Mouse (Mus musculus): ENCODE measurements around the gene Psmc3ip.

The Psmc3ip gene

GRCm38 (mm10) chr11:101119131-101119760 lies 24.0 kb upstream of the Psmc3ip start:
- in situ Hi-C loops (cut with MboI), result no loop called here

GRCm38 (mm10) chr11:101118105-101118504 lies 22.9 kb upstream of the Psmc3ip start:
- in situ Hi-C loops (cut with MboI), result no loop called here

GRCm38 (mm10) chr11:101115564-101115963 lies 20.3 kb upstream of the Psmc3ip start:
- in situ Hi-C loops (cut with MboI), result no loop called here

- in situ Hi-C loops (cut with MboI), result no loop called here
These were observed 16.9 kb upstream of the Psmc3ip start for GRCm38 (mm10) chr11:101112186-101112585.

GRCm38 (mm10) chr11:101111178-101111577 lies 15.9 kb upstream of the Psmc3ip start:
- in situ Hi-C loops (cut with MboI), result no loop called here

GRCm38 (mm10) chr11:101110708-101111107 lies 15.5 kb upstream of the Psmc3ip start:
- in situ Hi-C loops (cut with MboI), result no loop called here

GRCm38 (mm10) chr11:101109351-101109750 lies 14.1 kb upstream of the Psmc3ip start:
- in situ Hi-C loops (cut with MboI), result no loop called here

GRCm38 (mm10) chr11:101103011-101103410 lies 7.8 kb upstream of the Psmc3ip start:
- in situ Hi-C loops (cut with MboI), result no loop called here

GRCm38 (mm10) chr11:101098231-101098630 lies 3.0 kb upstream of the Psmc3ip start:
- in situ Hi-C loops (cut with MboI), result no loop called here

- in situ Hi-C loops (cut with MboI), result no loop called here
These were observed 314 bp downstream of the Psmc3ip start for GRCm38 (mm10) chr11:101094930-101095313.

- in situ Hi-C loops (cut with MboI), result no loop called here
These were observed 5.3 kb downstream of the Psmc3ip start for GRCm38 (mm10) chr11:101089931-101090330.

- in situ Hi-C loops (cut with MboI), result no loop called here
These were observed 7.6 kb downstream of the Psmc3ip start for GRCm38 (mm10) chr11:101087682-101088055.

GRCm38 (mm10) chr11:101086756-101087681 lies 8.2 kb downstream of the Psmc3ip start, which contains the start of gene Mlx:
Mlx (plus strand) TSS chr11:101087277.
- in situ Hi-C loops (cut with MboI), result no loop called here

GRCm38 (mm10) chr11:101086323-101086674 lies 8.9 kb downstream of the Psmc3ip start:
- in situ Hi-C loops (cut with MboI), result no loop called here

GRCm38 (mm10) chr11:101085617-101086322 lies 9.5 kb downstream of the Psmc3ip start:
- in situ Hi-C loops (cut with MboI), result no loop called here

- in situ Hi-C loops (cut with MboI), result no loop called here
These were observed 10.4 kb downstream of the Psmc3ip start for GRCm38 (mm10) chr11:101084811-101085210.

- in situ Hi-C loops (cut with MboI), result no loop called here
These were observed 11.0 kb downstream of the Psmc3ip start for GRCm38 (mm10) chr11:101084246-101084645.

- in situ Hi-C loops (cut with MboI), result no loop called here
These were observed 12.0 kb downstream of the Psmc3ip start for GRCm38 (mm10) chr11:101083083-101083697.

GRCm38 (mm10) chr11:101082208-101083082 lies 12.8 kb downstream of the Psmc3ip start, which contains the start of gene Coasy:
Coasy (plus strand) TSS chr11:101082565.
- in situ Hi-C loops (cut with MboI), result no loop called here

- in situ Hi-C loops (cut with MboI), result no loop called here
These were observed 13.6 kb downstream of the Psmc3ip start for GRCm38 (mm10) chr11:101081659-101082058.

- in situ Hi-C loops (cut with MboI), result no loop called here
These were observed 14.8 kb downstream of the Psmc3ip start for GRCm38 (mm10) chr11:101080421-101080820.
